Mouse (Mus musculus) heart, adult 11 months (tissue): ENCODE results near the gene Ttc21b.
"Not testable (repeated sequence)": the region's sequence is repeated elsewhere in the genome, so short reads cannot be mapped to it uniquely, and the experiment has no call there.

Source experiments
- DNase-seq: peaks from one replicate; pipeline ENCODE4 v3.0.0; 2022

The Ttc21b gene

GRCm38 (mm10) chr2:66256220-66257131, at the start of gene Ttc21b:
Gene Ttc21b (minus strand): TSS chr2:66256617.
- peak; percentile 100 for DNase-seq

GRCm38 (mm10) chr2:66272551-66272950, 16.1 kb upstream of the Ttc21b start:
- no peak for DNase-seq

GRCm38 (mm10) chr2:66244013-66244412, 12.4 kb downstream of the Ttc21b start:
- no peak for DNase-seq

- DNase-seq, result peak; percentile 64
Observed at GRCm38 (mm10) chr2:66240334-66240733, 16.1 kb downstream of the Ttc21b start.

GRCm38 (mm10) chr2:66238886-66239285, 17.5 kb downstream of the Ttc21b start:
- no peak for DNase-seq

GRCm38 (mm10) chr2:66220954-66221353, 35.5 kb downstream of the Ttc21b start:
- DNase-seq, result no peak

- peak; percentile 29 for DNase-seq
Observed at GRCm38 (mm10) chr2:66209875-66210274, 46.5 kb downstream of the Ttc21b start.

- peak; percentile 56 for DNase-seq
Observed at GRCm38 (mm10) chr2:66209353-66209752, 47.1 kb downstream of the Ttc21b start.

GRCm38 (mm10) chr2:66206796-66207195, 49.6 kb downstream of the Ttc21b start:
- DNase-seq, result no peak

GRCm38 (mm10) chr2:66204218-66204617, 52.2 kb downstream of the Ttc21b start:
- DNase-seq, result no peak

GRCm38 (mm10) chr2:66200195-66200594, 56.2 kb downstream of the Ttc21b start:
- no peak for DNase-seq

GRCm38 (mm10) chr2:66191691-66192100, 64.7 kb downstream of the Ttc21b start:
- peak; percentile 70 for DNase-seq

GRCm38 (mm10) chr2:66190157-66190556, 66.3 kb downstream of the Ttc21b start:
- DNase-seq, result peak; percentile 4

- not testable (repeated sequence) for DNase-seq
Observed at GRCm38 (mm10) chr2:66189197-66189596, 67.2 kb downstream of the Ttc21b start.

GRCm38 (mm10) chr2:66187520-66187919, 68.9 kb downstream of the Ttc21b start:
- no peak for DNase-seq

- DNase-seq, result no peak
Observed at GRCm38 (mm10) chr2:66184431-66185164, 71.8 kb downstream of the Ttc21b start.

- peak; percentile 90 for DNase-seq
Observed at GRCm38 (mm10) chr2:66180293-66180692, 76.1 kb downstream of the Ttc21b start.

GRCm38 (mm10) chr2:66179782-66180181, 76.6 kb downstream of the Ttc21b start:
- peak; percentile 85 for DNase-seq

- DNase-seq, result no peak
Observed at GRCm38 (mm10) chr2:66178848-66179215, 77.6 kb downstream of the Ttc21b start.

- DNase-seq, result no peak
Observed at GRCm38 (mm10) chr2:66177886-66178847, 78.2 kb downstream of the Ttc21b start.

- DNase-seq, result peak; percentile 77
Observed at GRCm38 (mm10) chr2:66177017-66177416, 79.4 kb downstream of the Ttc21b start.

- no peak for DNase-seq
Observed at GRCm38 (mm10) chr2:66173134-66173533, 83.3 kb downstream of the Ttc21b start.

GRCm38 (mm10) chr2:66171643-66172042, 84.8 kb downstream of the Ttc21b start:
- peak; percentile 64 for DNase-seq
